Mouse (Mus musculus) stomach, embryonic 15.5 days (tissue): Measurements from ENCODE around the gene Ap2b1. TPM values are rescaled to one million over a fixed set of nuclear protein-coding genes. Genes with fewer than 3 reads are reported as not detected.
A peak's percentile ranks its signal among the peaks of the same experiment; 100 is the strongest.
"Not testable (repeated sequence)": the region's sequence is repeated elsewhere in the genome, so short reads cannot be mapped to it uniquely, and the experiment has no call there.

Experiments used
- ATAC-seq: fragments of 200-750 bp; cut with Nextera tagmentation; 2 replicates; pipeline ENCODE4 v1.8.0; 2017; ENCODE audit warnings: low read depth, moderate number of reproducible peaks, moderate TSS enrichment; ENCODE audit not compliant: insufficient read depth, low FRiP score
- H3K27ac ChIP-seq: fragments of 300-500 bp; sonication (generic); 2 replicates; pipeline ENCODE4 v1.5.1; 2015; ENCODE audit warnings: mild to moderate bottlenecking, inconsistent platforms
- H3K27me3 ChIP-seq: fragments of 300-500 bp; sonication (generic); replicated peaks from 2 replicates; pipeline ENCODE4 v1.6.1; 2015; ENCODE audit warnings: inconsistent platforms
- H3K36me3 ChIP-seq: fragments of 300-500 bp; sonication (generic); 2 replicates; pipeline ENCODE4 v1.6.1; 2015; ENCODE audit warnings: inconsistent platforms
- H3K4me1 ChIP-seq: fragments of 300-500 bp; sonication (generic); 2 replicates; pipeline ENCODE4 v1.6.1; 2015; ENCODE audit warnings: inconsistent platforms
- H3K4me2 ChIP-seq: fragments of 300-500 bp; sonication (generic); 2 replicates; pipeline ENCODE4 v1.6.1; 2015; ENCODE audit warnings: mild to moderate bottlenecking, inconsistent platforms
- H3K4me3 ChIP-seq: fragments of 300-500 bp; sonication (generic); replicated peaks from 2 replicates; pipeline ENCODE4 v1.5.1; 2015; ENCODE audit warnings: inconsistent platforms
- H3K9ac ChIP-seq: fragments of 300-500 bp; sonication (generic); 2 replicates; pipeline ENCODE4 v1.6.1; 2015; ENCODE audit warnings: inconsistent platforms
- H3K9me3 ChIP-seq: fragments of 300-500 bp; sonication (generic); 2 replicates; pipeline ENCODE4 v1.6.1; 2016; ENCODE audit warnings: inconsistent platforms
- WGBS: fragments of 180-500 bp; shearing (Covaris S2); methylation state at CpG from one replicate; pipeline ENCODE4 v1.1.7; 2015; 5-methylcytosine and 5-hydroxymethylcytosine counted together
- polyA plus RNA-seq: library from polyadenylated mRNA; unstranded; fragments of >200 nt; fragmentation: Nextera tagmentation; extraction: Ambion mirVana; gene quantifications from 2 replicates; pipeline ENCODE4 v1.2.1, GENCODE M21; 2015

Ap2b1 gene
- polyA plus RNA-seq, 1 experiment from 2014 or later: 42.3 TPM

DNA sequence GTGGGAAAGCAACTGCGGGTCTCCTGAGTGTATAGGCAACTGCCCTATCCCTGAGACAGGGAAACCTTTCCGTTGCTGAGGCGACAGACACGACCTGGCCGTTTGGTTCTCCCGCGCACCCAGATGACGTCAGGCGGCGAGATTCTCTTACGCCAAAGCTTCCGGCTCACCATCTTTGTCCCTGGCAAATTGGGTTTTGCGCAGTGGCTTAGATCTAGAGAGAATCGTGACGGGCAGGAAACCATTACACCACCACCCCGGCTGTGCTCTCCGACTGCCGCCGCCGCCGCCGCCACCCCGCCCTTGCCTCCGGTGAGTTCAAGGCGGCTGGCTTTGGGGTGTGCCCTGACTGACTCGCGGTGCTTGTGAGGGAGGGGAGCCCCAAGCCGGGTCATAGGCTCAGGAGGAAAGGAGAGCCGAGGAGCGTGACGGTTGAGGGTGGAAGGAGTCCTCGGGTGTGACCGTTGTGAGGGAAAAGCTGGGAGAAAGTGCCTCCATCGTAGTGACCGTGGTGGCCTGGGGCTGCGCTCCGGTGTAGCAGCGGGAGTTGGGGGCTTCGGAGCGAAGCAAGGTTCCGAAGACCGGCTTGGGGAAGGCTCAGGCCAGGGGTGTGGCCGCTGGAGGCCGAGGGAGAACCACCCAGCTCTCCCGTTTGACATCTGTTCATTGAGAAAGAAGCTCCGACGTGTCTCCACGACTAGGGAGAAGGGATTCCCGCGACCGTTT is 3.9 kb downstream of the Ap2b1 start, which contains the start of gene Pex12:
Gene Pex12, minus strand, starts transcription at position 61 of the 726 bp plus-strand sequence.
- WGBS: under 1% methylated on average over 51 of the region's 51 CpGs
- Histone ChIP-seq H3K9me3 (no peaks in the 10 kb centered on the region), H3K9ac (peak within 1 kb of the TSS; percentile 88), H3K4me2 (peak within 1 kb of the TSS; percentile 57), H3K27ac (peak within 1 kb of the TSS; percentile 96), H3K27me3 (no peaks in the 10 kb centered on the region), H3K4me3 (peak within 1 kb of the TSS; percentile 88), H3K36me3 (no peaks in the 10 kb centered on the region), H3K4me1 (peaks cover 12% of the 10 kb centered on the region; the same call in 1 of the 2 replicates)
- ATAC-seq: peak; percentile 63

DNA sequence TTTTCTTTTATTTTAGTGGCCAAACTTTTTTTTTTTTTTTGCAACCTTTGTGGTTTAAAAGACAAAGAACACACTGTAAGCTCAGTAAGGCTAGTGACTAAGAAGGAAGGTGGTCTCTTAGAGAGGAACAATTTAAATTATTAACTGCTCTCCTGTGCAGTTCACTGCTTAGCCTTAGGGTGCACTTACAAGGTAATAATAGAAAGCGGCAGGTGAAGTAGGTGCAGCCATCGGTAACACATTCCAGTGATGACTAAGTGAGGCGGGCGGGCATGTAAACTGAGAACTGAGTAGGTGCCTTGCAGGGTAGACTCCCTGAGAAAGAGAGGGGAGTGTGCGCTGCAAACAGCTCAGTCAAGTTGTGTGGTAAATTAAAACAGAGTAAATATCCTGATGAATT is 4.9 kb downstream of the Ap2b1 start:
- no peaks in the 10 kb centered on the region for H3K9me3 ChIP-seq
- H3K36me3 ChIP-seq: no peaks in the 10 kb centered on the region
- H3K27ac ChIP-seq: no peak overlapping the region
- H3K4me1 ChIP-seq: peaks cover 8% of the 10 kb centered on the region; the same call in 1 of the 2 replicates
- ATAC-seq: no peak
- WGBS: 47% methylated on average over 5 of the region's 5 CpGs
- peak overlapping the region; percentile 57 for H3K4me2 ChIP-seq
- no peaks in the 10 kb centered on the region for H3K27me3 ChIP-seq
- no peak overlapping the region; the same call in 1 of the 2 replicates for H3K4me3 ChIP-seq
- no peak overlapping the region for H3K9ac ChIP-seq

DNA sequence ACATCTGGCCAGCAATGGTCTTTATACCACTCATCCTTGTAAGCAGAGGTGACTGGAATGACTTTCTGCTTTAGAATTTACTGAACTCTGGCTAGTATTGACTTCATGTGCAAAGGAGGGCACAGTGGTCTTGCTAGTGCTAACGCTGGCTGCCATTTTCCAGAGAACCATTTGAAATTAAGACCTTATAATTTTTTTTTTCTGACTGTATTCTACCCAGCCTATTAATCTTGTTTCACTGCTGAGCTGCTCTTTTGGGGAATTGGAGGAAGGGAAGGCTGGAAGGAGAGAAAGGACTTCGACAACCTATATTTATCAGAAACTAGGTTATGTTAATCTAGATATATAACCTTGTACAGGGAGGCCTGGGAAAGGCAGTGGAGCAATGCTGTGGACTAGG is 5.7 kb downstream of the Ap2b1 start:
- ATAC-seq: no peak
- Histone ChIP-seq H3K9me3 (no peaks in the 10 kb centered on the region), H3K27me3 (no peaks in the 10 kb centered on the region), H3K4me3 (no peak overlapping the region), H3K36me3 (no peaks in the 10 kb centered on the region), H3K9ac (no peak overlapping the region), H3K4me2 (no peak overlapping the region), H3K4me1 (peaks cover 8% of the 10 kb centered on the region; the same call in 1 of the 2 replicates), H3K27ac (no peak overlapping the region)
- 87% methylated on average over 2 of the region's 2 CpGs for WGBS

DNA sequence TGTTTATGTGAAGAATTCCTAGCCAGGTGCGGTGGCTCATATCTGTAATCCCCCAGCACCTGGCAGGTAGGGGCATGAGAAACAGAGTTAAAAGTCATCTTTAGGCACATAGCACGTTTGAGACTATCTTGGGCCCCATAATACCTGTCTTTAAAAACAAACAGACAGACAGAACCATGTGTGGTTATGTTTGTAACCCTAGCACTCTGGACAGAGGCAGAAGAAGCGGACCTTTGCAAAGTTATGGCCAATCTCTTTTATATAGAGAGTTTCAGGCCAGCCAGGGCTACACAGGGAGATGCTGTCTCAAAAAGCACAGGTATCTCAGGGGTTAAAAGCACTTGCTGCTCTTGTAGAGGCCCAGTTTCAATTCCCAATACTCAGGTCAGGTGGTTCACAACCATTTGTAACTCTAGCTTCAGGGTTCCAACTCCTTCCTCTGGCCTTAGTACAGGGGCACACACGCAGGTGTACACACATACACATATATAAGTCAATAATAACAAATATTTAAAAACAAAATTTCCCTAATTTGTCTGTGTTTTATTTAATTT is 8.0 kb downstream of the Ap2b1 start:
- H3K4me2 ChIP-seq: no peak overlapping the region
- no peak overlapping the region for H3K4me3 ChIP-seq
- no peaks in the 10 kb centered on the region for H3K9me3 ChIP-seq
- no peak overlapping the region for H3K27ac ChIP-seq
- WGBS: 67% methylated on average over 4 of the region's 4 CpGs
- H3K27me3 ChIP-seq: no peaks in the 10 kb centered on the region
- no peak overlapping the region for H3K9ac ChIP-seq
- ATAC-seq: no peak
- H3K36me3 ChIP-seq: no peaks in the 10 kb centered on the region
- H3K4me1 ChIP-seq: peaks cover 8% of the 10 kb centered on the region; the same call in 1 of the 2 replicates

DNA sequence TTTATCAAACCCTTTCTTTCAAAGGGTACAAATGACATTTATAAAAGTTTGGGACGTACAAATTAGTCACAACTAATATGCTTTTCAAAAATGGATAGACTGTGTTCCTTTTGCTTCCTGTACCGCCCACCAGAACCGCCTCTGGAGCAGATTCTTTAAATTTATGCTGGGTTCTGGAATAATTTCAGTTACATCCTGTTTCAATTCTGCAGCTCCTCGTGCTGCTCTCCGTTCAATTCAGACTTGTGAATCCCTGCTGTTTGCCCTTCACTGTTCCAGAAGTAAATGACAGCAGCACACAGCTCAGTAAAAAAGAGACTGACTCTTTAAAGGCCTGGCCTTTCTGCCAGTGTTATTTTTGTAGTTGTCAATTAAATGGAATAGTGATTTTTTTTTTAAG is 13.6 kb downstream of the Ap2b1 start:
- Histone ChIP-seq H3K9me3 (no peaks in the 10 kb centered on the region), H3K36me3 (peaks cover 3% of the 10 kb centered on the region), H3K4me1 (no peaks in the 10 kb centered on the region), H3K27ac (no peak overlapping the region), H3K27me3 (no peaks in the 10 kb centered on the region), H3K4me3 (no peak overlapping the region), H3K4me2 (no peak overlapping the region), H3K9ac (no peak overlapping the region)
- 79% methylated on average over 5 of the region's 5 CpGs for WGBS
- no peak for ATAC-seq

DNA sequence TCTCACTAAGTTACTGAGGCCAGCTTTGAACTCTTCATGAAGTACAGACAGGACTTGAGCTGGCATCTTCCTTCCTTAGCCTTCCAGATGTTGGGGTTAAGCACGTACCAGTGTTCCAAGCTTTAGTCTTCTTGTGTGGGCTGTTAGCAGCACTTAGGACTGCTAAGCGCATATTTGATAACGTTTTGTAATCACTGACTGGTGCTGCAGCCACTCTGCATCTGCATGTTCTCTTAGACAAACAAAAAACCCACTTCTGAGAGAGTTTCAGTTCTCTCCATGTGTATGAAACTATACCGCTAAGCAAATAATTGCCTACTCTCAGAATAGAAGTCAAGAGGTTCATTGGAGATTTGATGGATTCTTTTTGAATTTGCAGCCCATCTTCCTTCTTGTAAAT is 20.2 kb downstream of the Ap2b1 start:
- H3K9ac ChIP-seq: no peak overlapping the region
- no peak overlapping the region for H3K4me2 ChIP-seq
- H3K4me1 ChIP-seq: no peaks in the 10 kb centered on the region
- peaks cover 19% of the 10 kb centered on the region for H3K36me3 ChIP-seq
- no peak for ATAC-seq
- H3K9me3 ChIP-seq: no peaks in the 10 kb centered on the region
- no peak overlapping the region for H3K27ac ChIP-seq
- H3K4me3 ChIP-seq: no peak overlapping the region
- WGBS: 68% methylated on average over 4 of the region's 4 CpGs
- H3K27me3 ChIP-seq: no peaks in the 10 kb centered on the region

DNA sequence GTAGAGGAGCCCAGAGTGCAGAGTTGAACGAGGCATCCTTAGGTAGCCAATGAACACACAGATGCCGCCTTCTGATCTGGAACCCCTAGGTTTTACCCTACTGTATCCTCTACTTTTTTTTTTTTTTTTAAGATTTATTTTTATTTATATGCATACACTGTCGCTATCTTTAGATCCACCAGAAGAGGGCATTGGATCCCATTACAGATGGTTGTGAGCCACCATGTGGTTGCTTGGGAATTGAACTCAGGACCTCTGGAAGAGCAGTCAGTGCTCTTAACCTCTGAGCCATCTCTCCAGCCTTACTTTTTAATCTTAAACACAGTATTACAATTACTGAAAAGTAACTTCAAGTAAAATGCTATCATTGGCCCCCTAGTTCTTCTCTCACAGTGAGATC is 27.9 kb downstream of the Ap2b1 start:
- H3K9me3 ChIP-seq, H3K4me1 ChIP-seq, H3K4me2 ChIP-seq, H3K27ac ChIP-seq, ATAC-seq, H3K27me3 ChIP-seq, H3K4me3 ChIP-seq, H3K9ac ChIP-seq: not testable (repeated sequence)
- 89% methylated on average over 3 of the region's 3 CpGs for WGBS
- peaks cover 23% of the 10 kb centered on the region for H3K36me3 ChIP-seq

DNA sequence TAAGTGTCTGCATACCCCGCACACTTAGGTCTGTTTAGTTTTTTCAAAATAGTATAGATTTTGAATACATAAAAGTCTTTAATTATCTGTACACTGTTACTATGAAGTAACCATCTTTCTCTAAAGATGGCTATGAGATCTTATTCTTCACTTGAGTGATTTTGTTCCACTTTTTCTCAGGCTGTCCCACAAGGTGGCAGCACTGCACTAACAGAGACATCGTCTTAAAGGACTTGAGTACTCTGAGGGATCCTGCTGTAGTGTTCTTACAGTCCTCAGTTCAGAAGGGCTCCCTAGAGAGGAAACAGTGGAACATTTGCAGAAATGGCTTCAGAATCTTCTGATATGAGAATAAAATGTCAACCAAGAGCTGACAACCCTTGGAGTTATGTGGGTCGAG is 28.6 kb downstream of the Ap2b1 start:
- H3K27ac ChIP-seq: no peak overlapping the region
- H3K4me2 ChIP-seq: no peak overlapping the region
- peaks cover 18% of the 10 kb centered on the region for H3K36me3 ChIP-seq
- no peaks in the 10 kb centered on the region for H3K4me1 ChIP-seq
- no peak overlapping the region for H3K9ac ChIP-seq
- no peaks in the 10 kb centered on the region for H3K9me3 ChIP-seq
- H3K27me3 ChIP-seq: no peaks in the 10 kb centered on the region
- no peak overlapping the region for H3K4me3 ChIP-seq
- no peak for ATAC-seq
- WGBS: 61% methylated on average over 3 of the region's 3 CpGs

DNA sequence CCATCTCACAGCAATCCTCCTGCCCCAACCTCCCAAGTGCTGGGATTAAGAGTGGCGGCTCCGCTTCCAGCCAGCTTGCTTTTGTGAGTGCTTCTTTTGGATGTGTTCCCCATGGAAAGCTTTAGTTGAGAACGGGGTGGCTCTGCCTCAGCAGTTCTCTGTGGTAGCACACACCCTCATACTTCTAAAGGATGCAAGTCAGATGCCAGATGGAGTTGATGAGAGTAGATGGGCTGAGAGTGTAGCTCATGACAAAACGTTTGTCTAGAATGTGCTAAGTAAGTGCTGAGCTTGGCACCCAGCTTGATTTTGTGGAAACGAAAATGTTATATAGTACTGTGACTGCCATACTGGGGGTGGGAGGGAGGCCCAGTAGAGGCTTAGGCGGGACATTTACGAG is 37.0 kb downstream of the Ap2b1 start:
- Histone ChIP-seq H3K4me3 (no peak overlapping the region), H3K27ac (no peak overlapping the region), H3K9me3 (no peaks in the 10 kb centered on the region), H3K4me2 (no peak overlapping the region), H3K27me3 (no peaks in the 10 kb centered on the region), H3K36me3 (peaks cover 36% of the 10 kb centered on the region), H3K4me1 (no peaks in the 10 kb centered on the region), H3K9ac (no peak overlapping the region)
- no peak for ATAC-seq
- 89% methylated on average over 7 of the region's 7 CpGs for WGBS

DNA sequence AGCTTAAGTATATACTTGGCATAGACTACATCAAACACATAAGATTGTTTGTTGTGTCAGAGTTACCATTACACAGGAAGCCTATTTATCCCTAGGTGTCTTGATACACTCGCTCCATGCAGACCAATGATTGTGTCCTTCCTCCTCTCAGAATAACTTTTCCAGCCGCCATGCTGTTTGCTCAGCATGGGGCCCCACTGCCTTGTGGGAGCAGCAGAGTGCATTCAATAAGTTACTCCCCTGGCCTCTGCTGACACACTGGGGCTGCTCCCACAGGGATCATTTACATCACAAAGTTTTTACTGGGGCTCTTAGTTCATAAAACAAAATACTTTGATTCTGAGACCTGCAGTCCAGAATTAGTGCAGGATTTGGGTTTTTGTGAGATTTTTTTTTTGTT is 40.9 kb downstream of the Ap2b1 start:
- H3K9ac ChIP-seq: no peak overlapping the region
- no peaks in the 10 kb centered on the region for H3K27me3 ChIP-seq
- H3K36me3 ChIP-seq: peaks cover 58% of the 10 kb centered on the region
- no peak overlapping the region for H3K4me2 ChIP-seq
- no peak overlapping the region for H3K4me3 ChIP-seq
- 77% methylated on average over 2 of the region's 2 CpGs for WGBS
- no peak for ATAC-seq
- no peaks in the 10 kb centered on the region for H3K9me3 ChIP-seq
- H3K27ac ChIP-seq: no peak overlapping the region
- H3K4me1 ChIP-seq: no peaks in the 10 kb centered on the region

DNA sequence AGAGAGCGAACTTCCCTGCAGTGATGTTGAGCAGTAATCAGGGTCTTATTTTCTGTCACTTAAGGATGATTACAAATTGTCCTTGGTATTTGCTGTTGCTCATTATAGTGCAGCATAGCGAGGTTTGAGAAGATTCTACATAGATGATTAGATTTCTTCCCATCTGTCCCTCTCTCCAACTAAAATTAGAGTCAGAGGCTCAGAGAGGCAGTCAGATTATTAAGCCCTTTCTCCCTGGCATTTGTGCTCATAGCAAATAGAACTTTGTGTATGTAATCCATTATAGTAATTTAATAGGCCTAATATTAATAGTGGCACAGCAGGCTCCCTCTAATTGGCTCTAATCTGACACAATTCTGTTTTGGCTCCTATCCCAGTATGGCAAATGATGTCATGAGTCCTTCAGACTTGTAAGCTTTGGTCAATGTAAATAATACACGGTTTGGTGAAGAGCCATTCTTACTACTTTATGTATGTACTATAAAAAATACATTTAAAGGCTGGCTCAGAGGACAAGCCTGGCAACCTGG is 43.0 kb downstream of the Ap2b1 start:
- Histone ChIP-seq H3K4me1 (no peaks in the 10 kb centered on the region), H3K36me3 (peaks cover 48% of the 10 kb centered on the region), H3K9ac (no peak overlapping the region), H3K9me3 (no peaks in the 10 kb centered on the region), H3K27ac (no peak overlapping the region), H3K4me3 (no peak overlapping the region), H3K4me2 (no peak overlapping the region), H3K27me3 (no peaks in the 10 kb centered on the region)
- 81% methylated on average over 3 of the region's 3 CpGs for WGBS
- no peak for ATAC-seq

DNA sequence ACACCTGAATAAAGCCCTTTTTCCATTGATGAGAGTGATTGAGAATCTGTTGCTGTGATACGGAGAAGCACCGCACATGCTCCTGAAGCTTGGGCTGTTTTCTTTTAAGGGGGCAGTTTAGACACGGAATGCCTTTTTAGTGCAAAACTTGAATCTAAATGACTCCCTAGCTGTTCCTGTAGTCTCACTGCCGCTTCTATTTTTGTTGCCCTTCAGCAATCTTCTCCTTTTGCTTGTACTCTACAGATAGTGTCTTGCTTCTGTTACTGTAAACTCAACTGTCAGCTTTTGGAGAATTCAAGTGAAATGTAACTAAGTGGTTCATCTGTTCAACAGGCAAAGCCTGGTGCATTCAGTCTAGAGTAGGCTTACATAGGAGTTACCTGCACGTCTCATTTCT is 56.6 kb downstream of the Ap2b1 start:
- no peak overlapping the region for H3K4me3 ChIP-seq
- peaks cover 17% of the 10 kb centered on the region for H3K36me3 ChIP-seq
- no peak overlapping the region for H3K4me2 ChIP-seq
- no peak overlapping the region for H3K9ac ChIP-seq
- H3K27ac ChIP-seq: no peak overlapping the region
- H3K27me3 ChIP-seq: no peaks in the 10 kb centered on the region
- no peak for ATAC-seq
- no peaks in the 10 kb centered on the region for H3K9me3 ChIP-seq
- no peaks in the 10 kb centered on the region for H3K4me1 ChIP-seq
- 90% methylated on average over 5 of the region's 5 CpGs for WGBS
